Mouse (Mus musculus) CH12.LX (cell line): Measurements from ENCODE around the gene Epx.

Experiments
- CHD1 ChIP-seq: IDR thresholded peaks from 2 replicates; pipeline ENCODE4 v1.6.1; 2012; ENCODE audit warnings: low read depth, low read length, improper control_type of control experiment, inconsistent platforms
- CTCF ChIP-seq, 2 experiments: IDR thresholded peaks in 1 of 2; conservative IDR thresholded peaks in 1 of 2; 2 replicates each; pipeline ENCODE4 v1.5.1; 2011 to 2012; ENCODE audit warnings: low read depth in 2 of 2, low read length in 2 of 2, improper control_type of control experiment in 1 of 2, inconsistent platforms in 1 of 2, mild to moderate bottlenecking in 1 of 2, moderate library complexity in 1 of 2
- MAFK ChIP-seq: IDR thresholded peaks from 2 replicates; pipeline ENCODE4 v1.6.1; 2011; ENCODE audit warnings: low read length, improper control_type of control experiment; ENCODE audit not compliant: insufficient replicate concordance
- MAX ChIP-seq: IDR thresholded peaks from 2 replicates; pipeline ENCODE4 v1.6.1; 2011; ENCODE audit warnings: low read length, improper control_type of control experiment
- MAZ ChIP-seq: IDR thresholded peaks from 2 replicates; pipeline ENCODE4 v1.6.1; 2012; ENCODE audit warnings: low read depth, mild to moderate bottlenecking, inconsistent platforms, low read length, improper control_type of control experiment, moderate library complexity
- MEF2A ChIP-seq: IDR thresholded peaks from 2 replicates; pipeline ENCODE4 v1.6.1; 2014; ENCODE audit warnings: low read depth, mild to moderate bottlenecking, inconsistent platforms, low read length, improper control_type of control experiment, borderline replicate concordance
- MXI1 ChIP-seq: IDR thresholded peaks from 2 replicates; pipeline ENCODE4 v1.6.1; 2011; ENCODE audit warnings: mild to moderate bottlenecking, low read depth, low read length, improper control_type of control experiment
- POLR2A ChIP-seq: IDR thresholded peaks from 2 replicates; pipeline ENCODE4 v1.6.1; 2011; ENCODE audit warnings: low read depth, mild to moderate bottlenecking, improper control_type of control experiment, low read length
- RAD21 ChIP-seq: IDR thresholded peaks from 2 replicates; pipeline ENCODE4 v1.6.1; 2011; ENCODE audit warnings: low read depth, mild to moderate bottlenecking, low read length, improper control_type of control experiment, moderate library complexity
- SIN3A ChIP-seq: IDR thresholded peaks from 2 replicates; pipeline ENCODE4 v1.6.1; 2012; ENCODE audit warnings: low read length, improper control_type of control experiment, inconsistent platforms
- TBP ChIP-seq: conservative IDR thresholded peaks from 2 replicates; pipeline ENCODE4 v1.6.1; 2011; ENCODE audit warnings: low read depth, low read length, improper control_type of control experiment
- TCF12 ChIP-seq: IDR thresholded peaks from 2 replicates; pipeline ENCODE4 v1.6.1; 2014; ENCODE audit warnings: low read depth, mild to moderate bottlenecking, inconsistent platforms, low read length, improper control_type of control experiment
- UBTF ChIP-seq: IDR thresholded peaks from 2 replicates; pipeline ENCODE4 v1.6.1; 2012; ENCODE audit warnings: low read depth, mild to moderate bottlenecking, inconsistent platforms, low read length, improper control_type of control experiment, moderate library complexity
- ZC3H11A ChIP-seq: IDR thresholded peaks from 2 replicates; pipeline ENCODE4 v1.6.1; 2012; ENCODE audit warnings: low read depth, mild to moderate bottlenecking, inconsistent platforms, low read length, improper control_type of control experiment

GRCm38 (mm10) chr11:87883493-87883892 lies 8.2 kb upstream of the Epx start:
- TF ChIP-seq TCF12, result no peak
- no peak for TF ChIP-seq MAZ
- no peak for TF ChIP-seq MAX
- TF ChIP-seq CHD1, result no peak
- TF ChIP-seq POLR2A, result no peak
- TF ChIP-seq MEF2A, result no peak
- TF ChIP-seq CTCF (conservative IDR thresholded peaks at IDR 0.05 in 1 of 2, IDR thresholded peaks at IDR 0.05 in 1 of 2; ENCODE audit: low read depth in 2 of 2, low read length in 2 of 2), result peak; percentile 86 to 94
- no peak for TF ChIP-seq UBTF
- peak; percentile 34; the same call in 1 of the 2 replicates for TF ChIP-seq ZC3H11A
- no peak for TF ChIP-seq MAFK
- TF ChIP-seq TBP, result no peak
- TF ChIP-seq SIN3A, result no peak
- no peak for TF ChIP-seq MXI1
- peak; percentile 76 for TF ChIP-seq RAD21
